Mouse (Mus musculus) thymus, postnatal 0 days (tissue): ENCODE results near the gene Gfra1. TPM values are rescaled to one million over a fixed set of nuclear protein-coding genes. Genes with fewer than 3 reads are reported as not detected.

Source experiments
- DNase-seq: peaks from one replicate; pipeline ENCODE4 v3.0.0-alpha.2; 2015; ENCODE audit warnings: low spot score
- polyA plus RNA-seq: library from polyadenylated mRNA; unstranded; fragments of >200 nt; fragmentation: Nextera tagmentation; extraction: Ambion mirVana; gene quantifications from 2 replicates; pipeline ENCODE4 v1.2.1, GENCODE M21; 2015

The Gfra1 gene
- 32.6 and 36.2 TPM in 2 replicates for polyA plus RNA-seq

DNA sequence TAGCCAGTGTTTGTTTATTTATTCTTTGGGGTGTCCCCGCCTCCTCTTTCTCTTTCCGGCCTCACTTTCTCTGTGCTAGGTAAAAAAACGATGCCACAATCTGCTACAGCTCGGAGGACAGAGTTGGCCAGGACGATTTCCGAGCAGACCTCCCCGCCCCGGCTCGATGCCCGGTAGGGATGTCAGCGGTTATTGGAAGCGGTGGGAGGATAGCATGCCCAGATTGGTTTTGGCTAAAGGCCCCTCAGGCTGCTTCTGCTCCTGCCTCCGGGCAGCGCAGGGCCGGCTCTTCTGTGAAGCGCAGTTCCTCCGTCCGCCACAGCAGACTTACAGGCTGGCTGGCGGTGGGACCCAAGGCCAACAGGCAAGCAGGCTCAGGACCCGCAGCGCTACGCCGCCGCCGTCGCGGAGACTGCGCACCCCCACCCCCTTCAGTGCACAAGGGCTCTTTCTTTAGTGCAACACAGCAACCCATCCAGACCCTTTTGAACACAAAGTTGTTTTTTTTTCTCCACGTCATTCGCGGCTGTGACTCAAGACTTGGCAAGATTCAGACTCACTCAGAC lies at the start of gene Gfra1:
Gene Gfra1 (minus strand): TSS at position 414 of the 566 bp plus-strand sequence.
- DNase-seq = peak; percentile 58

DNA sequence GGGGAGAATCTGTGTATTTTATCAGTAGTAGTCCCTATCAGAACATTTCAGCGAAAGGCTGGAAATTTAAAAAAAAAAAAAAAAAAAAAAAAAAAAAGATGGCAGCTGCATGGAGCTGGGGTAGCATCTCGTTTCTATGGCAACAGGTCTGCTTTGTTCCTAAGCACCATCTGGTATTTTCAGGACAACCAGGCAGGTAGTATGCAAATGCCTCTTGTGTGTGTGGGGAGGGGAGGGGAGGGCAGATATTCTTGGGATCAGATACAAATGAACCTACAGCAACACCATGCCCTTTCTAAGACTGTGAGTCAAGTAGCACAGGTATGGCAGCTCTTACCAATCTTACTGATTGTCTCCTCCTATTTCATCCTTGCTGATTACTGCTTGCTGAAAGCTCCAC lies 44.3 kb upstream of the Gfra1 start:
- no peak for DNase-seq

- no peak for DNase-seq
Observed at GRCm38 (mm10) chr19:58499420-58499966, 43.8 kb upstream of the Gfra1 start.

- no peak for DNase-seq
Observed at GRCm38 (mm10) chr19:58497106-58497505, 41.4 kb upstream of the Gfra1 start.

DNA sequence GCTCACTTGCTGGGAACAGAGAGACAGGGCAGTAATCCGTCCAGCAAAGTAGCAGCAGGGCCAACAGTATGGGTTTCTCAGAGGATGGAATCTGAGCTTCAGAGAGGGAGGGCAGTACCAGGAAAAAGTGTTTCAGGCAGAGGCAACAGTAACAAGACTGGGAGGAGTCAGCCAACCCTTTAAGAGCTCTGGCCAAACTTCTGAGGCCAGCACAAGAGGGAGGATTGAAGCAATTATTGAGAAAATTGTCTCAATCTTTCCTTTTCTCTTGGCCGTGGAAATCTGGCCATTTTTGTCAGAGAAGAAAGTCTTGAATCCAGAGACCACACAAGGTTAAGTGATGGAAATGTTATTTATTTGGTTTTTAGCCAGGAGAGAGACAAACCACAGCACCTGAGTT lies 31.0 kb upstream of the Gfra1 start:
- no peak for DNase-seq

DNA sequence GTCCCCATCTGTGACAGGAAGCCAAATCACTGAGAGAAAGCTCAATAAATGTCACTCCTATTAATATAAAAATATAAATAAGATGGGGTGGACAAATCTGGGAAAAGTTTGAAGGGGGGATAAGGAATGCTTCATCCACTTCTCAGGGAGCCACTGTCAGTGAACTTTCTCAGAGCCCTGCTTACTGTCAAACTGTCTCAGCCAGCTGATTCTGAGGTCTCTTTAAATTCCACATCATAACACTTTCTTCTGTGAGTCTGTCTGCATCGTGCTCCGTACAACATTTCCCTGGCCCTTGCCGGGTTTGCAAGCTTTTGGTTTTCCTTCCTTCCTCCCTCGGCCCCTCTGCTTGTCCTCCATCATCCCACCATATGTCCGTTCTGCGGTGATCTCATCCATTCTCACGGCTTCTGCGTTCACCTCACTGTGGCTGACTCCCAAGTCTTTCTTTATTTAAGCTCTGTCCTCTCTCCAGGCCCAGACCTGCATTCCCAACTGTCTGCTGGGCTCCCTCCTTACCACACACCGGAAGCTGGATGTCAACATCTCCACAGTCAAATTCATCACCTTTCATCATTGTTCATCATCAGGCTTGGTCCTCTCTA lies 26.8 kb upstream of the Gfra1 start:
- no peak for DNase-seq

DNA sequence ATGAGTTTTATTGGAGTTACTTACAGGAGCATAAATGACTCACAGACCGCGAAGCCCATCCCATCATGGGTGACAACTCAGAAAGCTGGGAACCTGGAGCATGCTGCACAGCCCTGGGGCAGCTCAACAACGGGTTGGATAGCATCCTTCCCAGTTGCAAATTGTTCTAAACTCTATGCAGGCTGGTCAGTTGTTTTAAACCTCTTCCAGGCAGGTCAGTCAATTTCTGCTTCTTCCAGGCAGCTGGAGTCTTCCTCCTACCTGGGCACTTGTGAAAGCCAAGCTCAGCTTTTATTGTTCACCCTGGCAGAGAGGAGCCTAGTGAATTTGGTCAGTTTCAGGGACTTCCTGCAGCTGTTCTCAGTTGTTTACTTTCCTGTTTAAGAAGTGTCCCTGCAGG lies 18.5 kb upstream of the Gfra1 start:
- DNase-seq = no peak

DNA sequence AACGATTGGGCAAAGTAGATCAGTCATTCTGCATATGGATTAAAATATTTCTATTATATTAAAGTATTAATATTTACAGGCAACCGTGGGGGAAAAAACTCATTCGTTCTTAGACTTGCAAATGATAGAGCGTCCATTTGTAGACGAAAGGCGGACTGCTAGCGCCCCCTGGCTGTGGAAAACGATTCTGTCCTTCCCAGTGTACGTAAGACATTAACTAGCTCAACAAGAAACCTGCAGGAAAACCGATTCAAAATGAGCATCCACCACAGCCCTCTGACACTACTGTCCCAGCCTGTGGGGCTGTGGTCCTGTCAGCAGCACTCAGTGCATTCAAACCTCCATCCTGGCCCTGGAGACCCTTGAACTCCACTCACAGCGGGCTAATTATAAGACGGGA lies 13.7 kb upstream of the Gfra1 start:
- peak; percentile 86 for DNase-seq

DNA sequence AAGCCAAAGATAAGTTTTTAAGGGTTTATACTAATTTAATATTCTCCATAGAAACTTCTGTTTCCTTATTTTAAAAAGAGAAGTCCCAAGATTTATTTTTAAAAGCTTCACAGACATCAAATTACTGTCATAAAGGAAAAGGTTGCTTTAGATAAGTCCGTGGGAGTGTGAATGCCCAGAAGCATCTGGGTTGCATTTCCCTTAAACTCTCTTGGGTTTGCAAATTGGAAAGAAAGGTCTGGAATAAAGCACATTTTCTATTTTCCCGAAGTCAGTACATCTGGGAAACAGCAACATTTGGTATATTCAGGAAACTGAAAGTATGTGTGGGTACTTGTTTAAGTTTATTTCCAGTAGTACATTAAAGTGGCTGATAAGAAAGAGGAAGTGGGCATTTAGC lies 12.6 kb upstream of the Gfra1 start:
- no peak for DNase-seq

GRCm38 (mm10) chr19:58463755-58464154 lies 8.0 kb upstream of the Gfra1 start:
- DNase-seq = no peak

GRCm38 (mm10) chr19:58460361-58461022 lies 4.8 kb upstream of the Gfra1 start:
- DNase-seq = no peak

DNA sequence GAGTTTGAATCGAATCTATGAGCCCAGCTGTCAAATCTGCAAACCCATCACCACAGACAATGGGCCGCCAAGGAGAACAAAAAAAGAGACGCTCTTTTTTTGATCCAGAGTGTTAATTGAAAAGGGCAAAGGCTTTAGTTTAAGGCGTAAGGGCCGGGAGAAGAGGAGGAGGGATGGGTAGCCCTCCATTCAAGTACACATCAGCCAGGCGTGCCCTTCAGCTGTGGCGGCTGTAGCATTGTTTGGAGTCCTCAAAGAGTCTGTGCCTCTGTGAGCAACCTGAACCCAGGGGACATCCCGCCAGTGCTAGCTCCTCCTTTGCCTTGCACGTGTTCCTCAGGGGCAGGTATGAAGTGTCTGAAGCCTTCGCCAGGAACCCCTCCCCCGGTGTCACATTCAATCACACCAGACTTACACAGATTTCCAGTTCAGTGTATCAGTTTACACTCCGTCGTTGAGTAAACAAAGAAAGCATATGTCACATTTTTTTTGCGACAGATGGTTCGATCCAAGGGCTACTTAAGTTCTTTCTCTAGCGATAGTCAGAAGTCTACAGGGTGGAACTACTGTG lies 867 bp upstream of the Gfra1 start:
- peak; percentile 33 for DNase-seq

DNA sequence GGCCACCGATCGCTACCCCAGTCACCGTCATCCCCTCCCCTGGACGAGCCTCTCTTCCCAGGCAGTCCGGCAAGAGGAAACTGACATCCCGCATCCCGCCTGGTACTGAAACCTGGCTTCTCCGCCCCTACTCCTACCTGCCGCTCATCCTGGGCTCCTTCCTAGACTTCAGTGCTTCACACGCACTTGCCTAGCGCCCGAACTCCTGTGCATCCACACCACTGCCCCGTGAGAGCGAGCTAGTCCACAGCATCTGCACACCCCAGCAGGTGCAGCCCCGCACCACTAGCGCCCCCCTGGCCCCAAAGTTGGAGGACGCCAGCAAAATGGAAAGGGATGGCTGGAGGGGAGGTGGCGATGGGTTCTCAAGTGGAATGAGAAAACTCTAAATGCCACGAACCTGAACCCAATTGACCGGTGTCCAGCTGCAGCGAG lies 631 bp downstream of the Gfra1 start:
- peak; percentile 62 for DNase-seq

GRCm38 (mm10) chr19:58454261-58455060 lies 1.2 kb downstream of the Gfra1 start:
- DNase-seq = peak; percentile 75

DNA sequence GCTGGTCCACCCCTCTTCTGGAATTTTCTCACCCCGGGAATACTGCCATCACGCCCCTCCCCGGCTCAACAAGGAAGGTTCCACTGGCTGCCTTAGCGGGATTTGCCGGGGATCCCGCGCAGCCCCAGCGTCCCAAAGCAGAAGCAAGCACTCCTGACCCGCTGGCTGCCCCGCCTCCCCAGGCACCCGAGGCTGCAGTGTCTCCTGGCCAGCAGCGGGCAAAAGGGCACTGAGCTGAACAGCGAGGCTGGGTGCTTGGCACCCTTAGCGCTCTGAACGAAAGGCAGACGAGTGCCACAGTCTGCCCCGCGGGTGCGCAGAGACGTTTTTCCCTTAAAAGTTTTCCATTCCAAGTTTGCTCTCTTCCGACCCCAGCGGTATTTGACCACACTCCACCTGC lies 2.1 kb downstream of the Gfra1 start:
- peak; percentile 22 for DNase-seq

DNA sequence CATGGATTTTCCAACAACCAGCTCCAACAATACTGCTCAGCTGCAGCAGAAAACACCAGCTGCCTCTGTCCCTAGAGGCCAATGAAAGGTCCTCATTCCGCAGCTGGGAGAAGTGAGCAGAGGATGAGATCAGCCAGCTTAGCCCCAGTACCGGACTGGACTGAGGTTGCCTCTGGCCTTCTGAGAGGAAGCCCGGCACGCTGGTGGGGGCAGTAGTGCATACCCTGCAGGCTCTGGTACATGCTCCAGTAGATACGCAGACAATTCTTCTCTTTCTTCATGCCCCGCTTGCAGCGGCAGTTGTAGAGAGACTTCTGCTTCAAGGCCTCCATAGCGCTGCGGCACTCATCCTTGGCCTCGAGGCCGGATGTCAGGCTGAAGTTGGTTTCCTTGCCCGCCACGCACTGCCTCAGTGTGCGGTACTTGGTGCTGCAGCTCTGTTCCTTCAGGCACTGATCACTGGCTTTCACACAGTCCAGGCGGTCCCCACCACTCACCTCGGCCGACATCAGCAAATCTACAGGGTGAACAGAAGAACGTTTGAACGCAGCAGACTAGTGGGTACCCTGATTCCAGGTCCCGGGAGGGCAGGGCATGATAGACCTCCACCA lies 2.7 kb downstream of the Gfra1 start:
- peak; percentile 59 for DNase-seq

DNA sequence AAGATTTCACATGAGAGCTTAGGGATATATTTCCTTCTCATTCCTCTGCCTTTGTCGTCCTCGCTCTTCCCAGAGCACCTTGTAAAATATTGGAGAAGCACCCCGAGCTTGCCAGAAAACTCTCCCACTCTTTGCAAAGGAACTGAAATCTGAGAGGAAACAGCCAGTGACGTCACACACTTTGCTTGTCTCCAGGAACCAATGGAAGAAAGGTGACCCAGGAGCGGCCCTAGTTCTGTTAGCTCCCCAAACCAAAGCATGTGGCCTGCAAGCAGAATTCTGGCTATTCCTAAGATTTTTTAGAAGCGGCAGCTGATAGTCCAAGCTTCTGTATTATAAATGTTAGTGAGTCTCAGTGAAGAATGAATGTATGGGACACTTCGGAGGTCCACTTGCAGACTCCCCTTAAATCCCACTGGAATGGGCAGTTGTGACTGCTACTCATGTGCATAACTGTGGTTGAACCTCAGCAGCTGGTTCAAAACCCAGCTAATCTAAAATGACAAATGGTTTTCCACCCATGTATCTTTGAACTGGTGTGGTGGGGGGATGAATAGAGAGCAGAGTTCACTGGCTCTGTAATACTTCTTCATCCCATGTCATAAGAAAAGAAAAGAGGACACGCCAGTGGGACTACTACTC lies 3.4 kb downstream of the Gfra1 start:
- no peak for DNase-seq

DNA sequence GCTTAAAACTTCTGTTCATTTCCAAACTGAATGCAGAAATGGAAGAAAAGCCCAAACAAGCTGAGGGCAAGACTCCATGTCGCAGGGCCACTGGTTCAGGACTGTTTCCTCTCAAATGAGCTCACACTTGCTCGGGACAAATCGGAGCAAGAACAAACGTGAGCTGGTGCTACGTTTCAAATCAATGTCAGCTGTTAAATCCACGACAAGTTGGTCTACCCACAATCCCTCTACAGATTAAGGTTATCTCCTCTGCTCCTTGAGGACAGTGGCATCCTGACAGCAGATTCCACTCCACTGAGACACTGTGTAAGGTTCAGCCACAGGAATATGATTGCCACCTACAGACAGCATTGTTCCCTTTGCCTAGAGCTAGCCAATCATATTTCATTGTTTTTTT lies 4.4 kb downstream of the Gfra1 start:
- no peak for DNase-seq

DNA sequence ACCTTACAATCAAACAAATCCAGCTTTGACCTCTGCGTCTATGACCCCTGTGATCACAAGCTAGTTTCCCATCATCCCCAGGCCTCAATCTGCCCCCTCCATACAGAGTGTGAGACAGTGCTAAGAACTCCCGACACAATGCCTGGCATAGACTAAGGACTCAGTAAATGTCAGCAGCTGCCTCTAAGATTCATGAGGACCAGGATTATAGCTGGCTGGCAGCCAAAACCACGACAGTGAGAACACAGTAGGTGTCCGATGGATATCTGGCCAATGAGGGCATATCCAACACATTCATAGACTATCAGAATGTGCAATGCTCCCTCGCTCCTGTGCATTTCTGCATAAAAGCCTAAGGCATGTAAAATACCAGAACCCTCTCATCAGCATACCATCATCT lies 5.0 kb downstream of the Gfra1 start:
- DNase-seq = no peak
